8 mouse cellular contexts compared by ENCODE assay signal in the genomic region with DNA sequence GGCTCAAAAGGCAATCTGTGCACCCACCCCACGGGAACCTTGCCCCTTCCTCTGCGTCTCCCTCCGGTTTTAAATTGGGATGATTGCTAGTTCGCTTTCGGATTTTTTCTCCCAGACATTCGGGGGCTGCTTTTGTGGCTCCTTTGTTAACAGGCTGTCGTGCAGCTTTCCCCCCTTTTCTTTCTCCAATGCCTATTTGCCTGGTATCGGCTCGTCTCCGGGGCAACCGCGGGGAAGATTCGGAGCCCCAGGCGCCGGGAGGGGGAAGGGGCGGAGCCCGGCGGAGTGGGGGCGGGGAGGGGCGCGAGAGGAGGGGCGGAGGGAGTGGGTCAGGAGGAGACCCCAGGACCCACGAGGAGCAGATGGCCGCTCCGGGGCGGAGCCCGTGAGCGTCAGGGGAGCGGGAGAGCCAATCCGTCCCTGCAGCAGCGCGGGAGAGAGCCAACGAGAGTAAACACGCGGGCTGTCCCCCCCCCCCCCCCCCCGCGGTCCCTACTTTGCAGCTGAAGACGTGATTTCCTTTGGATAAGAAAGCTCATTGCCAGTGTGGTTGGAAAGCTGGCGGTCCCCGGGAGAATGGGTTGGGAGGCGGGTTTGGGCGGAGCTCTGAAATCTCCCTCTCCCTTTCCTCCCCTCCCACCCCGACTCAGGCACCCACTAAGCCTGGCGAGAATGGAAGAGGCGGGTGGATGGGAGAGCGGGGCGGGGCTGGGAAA. TPM values are rescaled to one million over a fixed set of nuclear protein-coding genes. Genes with fewer than 3 reads are reported as not detected.
DNase-seq lines count a peak whose midpoint lies in the region; ATAC-seq and TF ChIP-seq lines count a peak whose summit lies in the region.

No protein-coding gene starts in this region.

- H3K36me3 ChIP-seq in ES-E14 (ENCODE audit: control insufficient read depth, insufficient read depth, low read length, poor library complexity, severe bottlenecking) = no peaks in the 10 kb centered on the region
- H3K36me3 ChIP-seq in lung, embryonic 14.5 days (ENCODE audit: insufficient read depth) = peaks cover 8% of the 10 kb centered on the region

- H3K4me1 ChIP-seq in ES-E14 (ENCODE audit: control insufficient read depth in 2 of 2, insufficient read depth in 2 of 2, low read length in 2 of 2, poor library complexity in 1 of 2) = peaks cover 3 to 8% of the 10 kb centered on the region in 2 experiments; a peak in 3 of 4 replicates
- 0 out of 2 replicates have a peak, but pooled peaks cover 2% of the 10 kb centered on the region for H3K4me1 ChIP-seq in lung, embryonic 14.5 days (ENCODE audit: insufficient read depth)

- ATAC-seq in lung, embryonic 14.5 days (ENCODE audit: insufficient read depth) = peak; percentile 91

- in situ Hi-C loops in ES-E14 (cut with MboI; ENCODE audit: low sequenced_read_pairs in 2 of 2, unreplicated experiment in 2 of 2) = no loop called here

- H3K4me2 ChIP-seq in lung, embryonic 14.5 days = peak overlapping the region; percentile 83

- no peak overlapping the region; the same call in 1 of the 2 replicates for H3K27ac ChIP-seq in ES-E14 (ENCODE audit: insufficient read depth, low read depth, low read length, poor library complexity, severe bottlenecking)
- peak overlapping the region; percentile 98 for H3K27ac ChIP-seq in lung, embryonic 14.5 days (ENCODE audit: low read depth)

- peak; percentile 84 for DNase-seq in ES-E14 (ENCODE audit: low read depth, low spot score)
- peak; percentile 73 to 82 for DNase-seq in cerebellum, adult 18-20 months
- peak; percentile 97 for DNase-seq in forelimb bud, embryonic 11.5 days (ENCODE audit: low read depth, low spot score)
- DNase-seq in heart, postnatal 4 days = peak; percentile 89
- DNase-seq in layer of hippocampus, adult 9-10 months (ENCODE audit: low spot score) = peak; percentile 48
- DNase-seq in lung, embryonic 14.5 days = peak; percentile 96
- peak; percentile 95 for DNase-seq in ovary, adult 18-20 months (ENCODE audit: low spot score)
- DNase-seq in thymus, postnatal 0 days (ENCODE audit: low spot score) = peak; percentile 80

- H3K9ac ChIP-seq in ES-E14 (ENCODE audit: insufficient read depth, low read depth, low read length, poor library complexity, severe bottlenecking) = peak overlapping the region; percentile 35; the same call in 1 of the 2 replicates
- H3K9ac ChIP-seq in lung, embryonic 14.5 days = peak overlapping the region; percentile 99

- H3K27me3 ChIP-seq in lung, embryonic 14.5 days (ENCODE audit: insufficient read depth, low read length) = no peaks in the 10 kb centered on the region

- H3K9me3 ChIP-seq in ES-E14 (ENCODE audit: control insufficient read depth, insufficient read depth, low read depth, low read length) = no peaks in the 10 kb centered on the region
- H3K9me3 ChIP-seq in lung, embryonic 14.5 days (ENCODE audit: low read depth, low read length) = no peaks in the 10 kb centered on the region

- WGBS in lung, embryonic 14.5 days = under 1% methylated on average over 41 of the region's 47 CpGs

- no peak for TF ChIP-seq CTCF in lung, embryonic 14.5 days (IDR thresholded peaks at IDR 0.05; ENCODE audit: low read depth)

- peak overlapping the region; percentile 65 to 73 for H3K4me3 ChIP-seq in ES-E14 (ENCODE audit: insufficient read depth in 1 of 2, low read depth in 1 of 2, low read length in 2 of 2, poor library complexity in 1 of 2, severe bottlenecking in 1 of 2)
- peak overlapping the region; percentile 76 for H3K4me3 ChIP-seq in lung, embryonic 14.5 days (ENCODE audit: low read depth, low read length)

TF ChIP-seq in ES-E14, 5 proteins besides CTCF, POLR2A, EP300 and RAD21:
- TF ChIP-seq ZC3H11A (IDR thresholded peaks at IDR 0.05; ENCODE audit: borderline replicate concordance, low read depth, low read length) (no peak), CHD2 (IDR thresholded peaks at IDR 0.05; ENCODE audit: low read depth, low read length) (no peak), ZNF384 (IDR thresholded peaks at IDR 0.05; ENCODE audit: low read depth, low read length) (no peak), MAFK (IDR thresholded peaks at IDR 0.05; ENCODE audit: insufficient read depth, low read depth, low read length) (no peak), HCFC1 (IDR thresholded peaks at IDR 0.05; ENCODE audit: borderline replicate concordance, insufficient read depth, low read length) (no peak)

RNA-seq across cellular contexts. Expression of a gene that starts 2.2 kb away (rescaled TPM):
- total RNA-seq in ES-E14 (2012; rRNA removed) = 11.7 and 18.4 TPM in 2 replicates
- total RNA-seq in heart, postnatal 4 days (2021) = 100 to 1,000 TPM; 142 to 146 TPM
- 162 and 168 TPM in 2 replicates for polyA plus RNA-seq in lung, embryonic 14.5 days (2014; fragmentation: Nextera tagmentation; extraction: Ambion mirVana)
- polyA plus RNA-seq in thymus, postnatal 0 days (2015; fragmentation: Nextera tagmentation; extraction: Ambion mirVana) = 71.5 and 86.6 TPM in 2 replicates
